Mouse (Mus musculus) megakaryocyte progenitor cell, adult 5-6 weeks (primary cell): ENCODE measurements around the gene Vmn1r212. TPM values are rescaled to one million over a fixed set of nuclear protein-coding genes. Genes with fewer than 3 reads are reported as not detected.
"Not testable (repeated sequence)": the region's sequence is repeated elsewhere in the genome, so short reads cannot be mapped to it uniquely, and the experiment has no call there.

ENCODE experiments used
- ATAC-seq: replicated peaks from 2 replicates; pipeline ENCODE4 v1.8.0; 2016; ENCODE audit warnings: mild to moderate bottlenecking, moderate TSS enrichment, inconsistent platforms; ENCODE audit not compliant: poor library complexity
- total RNA-seq, 2 experiments: library from RNA; stranded (forward) in 1 of 2; stranded (reverse) in 1 of 2; fragments of 157-497, 149-512 nt in 1 of 2; fragments of 200-1000 nt in 1 of 2; gene quantifications; 2 replicates each; pipeline versions ENCODE4 v1.2.3 to v1.2.4; 2015 to 2017

Gene Vmn1r212
- not detected in 2 replicates for total RNA-seq (2015)
- total RNA-seq (2017) = not detected in 2 replicates

- ATAC-seq = no peak
Measured at GRCm38 (mm10) chr13:22884105-22884504, at the start of gene Vmn1r212. Gene Vmn1r212, minus strand, starts transcription at chr13:22884205.

GRCm38 (mm10) chr13:22879257-22879656 lies 4.7 kb downstream of the Vmn1r212 start:
- no peak for ATAC-seq

- no peak for ATAC-seq
Measured at GRCm38 (mm10) chr13:22857461-22857860, 26.5 kb downstream of the Vmn1r212 start, which contains the start of gene Vmn1r211. Gene Vmn1r211, minus strand, starts transcription at chr13:22857561.

- ATAC-seq = no peak
Measured at GRCm38 (mm10) chr13:22854760-22855159, 29.2 kb downstream of the Vmn1r212 start.

GRCm38 (mm10) chr13:22846798-22847197 lies 37.2 kb downstream of the Vmn1r212 start:
- no peak for ATAC-seq

GRCm38 (mm10) chr13:22844304-22844703 lies 39.7 kb downstream of the Vmn1r212 start:
- ATAC-seq = not testable (repeated sequence)

Other genes with a start within 250 kb of the Vmn1r212 start
- gene Vmn1r207-ps, start 154.6 kb downstream of the Vmn1r212 start, total RNA-seq (2015) = not detected in 2 replicates
- gene Vmn1r207-ps, start 154.6 kb downstream of the Vmn1r212 start, total RNA-seq (2017) = not detected in 2 replicates
- gene Vmn1r208, start 106.8 kb downstream of the Vmn1r212 start, total RNA-seq (2015) = not detected in 2 replicates
- gene Vmn1r208, start 106.8 kb downstream of the Vmn1r212 start, total RNA-seq (2017) = not detected in 2 replicates
- gene Vmn1r209, start 74.5 kb downstream of the Vmn1r212 start, total RNA-seq (2015) = not detected in 2 replicates
- gene Vmn1r209, start 74.5 kb downstream of the Vmn1r212 start, total RNA-seq (2017) = not detected in 2 replicates
- gene Vmn1r210, start 52.9 kb downstream of the Vmn1r212 start, total RNA-seq (2015) = not detected in 2 replicates
- gene Vmn1r210, start 52.9 kb downstream of the Vmn1r212 start, total RNA-seq (2017) = not detected in 2 replicates
- not detected in 2 replicates for gene Vmn1r211, start 26.6 kb downstream of the Vmn1r212 start, total RNA-seq (2015)
- gene Vmn1r211, start 26.6 kb downstream of the Vmn1r212 start, total RNA-seq (2017) = not detected in 2 replicates
- gene Vmn1r213, start 123.5 kb upstream of the Vmn1r212 start, total RNA-seq (2015) = not detected in 2 replicates
- not detected in 2 replicates for gene Vmn1r213, start 123.5 kb upstream of the Vmn1r212 start, total RNA-seq (2017)
- not detected in 2 replicates for gene Vmn1r214, start 146.2 kb upstream of the Vmn1r212 start, total RNA-seq (2015)
- not detected in 2 replicates for gene Vmn1r214, start 146.2 kb upstream of the Vmn1r212 start, total RNA-seq (2017)
- not detected in 2 replicates for gene Vmn1r215, start 183.8 kb upstream of the Vmn1r212 start, total RNA-seq (2015)
- not detected in 2 replicates for gene Vmn1r215, start 183.8 kb upstream of the Vmn1r212 start, total RNA-seq (2017)
- gene Vmn1r217, start 234.0 kb upstream of the Vmn1r212 start, total RNA-seq (2015) = not detected in 2 replicates
- not detected in 2 replicates for gene Vmn1r217, start 234.0 kb upstream of the Vmn1r212 start, total RNA-seq (2017)
- gene Vmn1r218, start 248.9 kb upstream of the Vmn1r212 start, total RNA-seq (2015) = not detected in 2 replicates
- gene Vmn1r218, start 248.9 kb upstream of the Vmn1r212 start, total RNA-seq (2017) = not detected in 2 replicates